Mouse (Mus musculus) urinary bladder, adult 2 months (tissue): ENCODE results near the gene Lrba. TPM values are rescaled to one million over a fixed set of nuclear protein-coding genes. Genes with fewer than 3 reads are reported as not detected.

Experiments
- DNase-seq: peaks from one replicate; pipeline ENCODE4 v3.0.0; 2022; ENCODE audit warnings: low spot score
- polyA plus RNA-seq: library from polyadenylated mRNA; depleted of rRNA; stranded (reverse); fragments of >200 nt; gene quantifications from 2 replicates; pipeline ENCODE4 v1.2.3, GENCODE M21; 2012; rRNA removed

Gene Lrba
- polyA plus RNA-seq, 1 experiment, result 13.7 TPM

DNA sequence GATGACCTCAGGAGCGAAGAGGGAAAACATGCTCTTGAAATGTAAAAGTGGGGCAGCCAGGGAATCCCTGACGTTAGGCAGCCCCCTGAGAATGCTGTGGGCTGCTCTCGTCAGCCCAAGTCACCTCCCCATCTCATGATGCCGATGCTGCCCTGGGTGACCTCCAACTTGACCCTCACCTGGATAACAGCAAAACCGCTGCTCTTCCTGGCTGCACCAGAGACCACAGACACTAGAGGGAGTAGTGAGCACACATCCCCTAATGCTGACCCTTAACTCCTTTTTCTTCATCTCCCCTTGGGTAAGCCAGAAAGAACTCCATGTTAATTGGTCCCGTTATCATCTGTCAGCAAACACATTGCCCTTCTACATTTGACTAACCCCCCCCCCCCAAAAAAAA is 572.2 kb downstream of the Lrba start:
- no peak for DNase-seq

GRCm38 (mm10) chr3:86797871-86798460 is 573.5 kb downstream of the Lrba start:
- DNase-seq, result no peak

- no peak for DNase-seq
These were observed 574.6 kb downstream of the Lrba start for GRCm38 (mm10) chr3:86799041-86799440.

DNA sequence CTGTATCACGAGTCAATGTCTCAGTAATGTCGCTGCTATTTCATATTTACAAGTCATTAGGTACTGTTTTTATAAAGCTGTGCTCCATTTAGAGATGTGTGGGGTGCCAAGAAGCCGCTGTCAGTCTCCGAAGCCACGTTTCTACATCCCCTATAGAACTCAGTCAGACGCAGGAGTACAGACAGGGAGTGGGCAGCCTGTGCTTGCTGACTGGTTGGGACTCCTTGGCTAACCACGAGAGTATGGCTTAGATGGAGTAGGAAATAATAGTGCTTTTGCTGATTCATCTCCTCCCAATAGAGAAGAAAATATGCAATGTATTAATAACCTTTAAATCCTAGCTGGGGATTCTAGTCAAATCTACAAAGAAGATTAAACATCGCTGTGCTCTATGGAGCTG is 576.4 kb downstream of the Lrba start:
- DNase-seq, result no peak

GRCm38 (mm10) chr3:86802825-86803224 is 578.3 kb downstream of the Lrba start:
- DNase-seq, result no peak

DNA sequence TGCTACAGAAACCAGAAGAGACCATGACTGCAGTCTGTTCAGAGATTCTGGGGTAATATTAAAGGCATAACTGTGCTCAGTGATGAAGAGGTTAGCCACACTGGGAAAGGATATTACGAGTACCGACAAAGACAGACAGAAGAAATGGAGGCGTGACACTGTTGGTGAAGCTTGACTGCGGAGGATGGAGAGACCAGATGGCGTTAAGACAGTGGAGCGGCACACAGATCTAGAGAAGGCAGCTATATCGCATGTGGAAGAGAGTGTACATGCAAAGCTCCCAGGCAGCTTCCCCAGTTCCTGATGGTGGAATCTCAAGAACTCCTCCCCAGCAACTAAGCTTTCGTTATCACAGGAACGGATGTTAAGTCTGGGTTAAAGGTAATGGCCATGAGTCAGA is 579.8 kb downstream of the Lrba start:
- no peak for DNase-seq

- no peak for DNase-seq
These were observed 582.4 kb downstream of the Lrba start for GRCm38 (mm10) chr3:86806834-86807233.

GRCm38 (mm10) chr3:86807750-86808467 is 583.4 kb downstream of the Lrba start:
- no peak for DNase-seq

DNA sequence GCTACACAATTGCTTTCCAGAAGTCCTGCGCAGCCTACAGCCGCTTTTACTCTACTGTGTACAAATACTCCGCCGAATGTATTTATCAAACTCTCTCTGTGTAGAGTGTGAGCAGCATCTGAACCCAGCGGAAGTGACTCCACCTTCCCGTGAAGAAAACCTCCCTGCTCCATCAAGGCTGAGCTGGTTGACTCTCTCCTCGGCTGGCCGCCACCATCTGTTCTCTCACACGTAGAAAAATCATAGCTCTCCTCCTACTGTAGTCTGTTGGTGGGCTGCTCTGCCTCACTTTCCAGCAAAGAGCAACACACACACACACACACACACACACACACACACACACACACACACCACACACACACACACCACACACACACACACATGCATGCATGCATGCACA is 584.7 kb downstream of the Lrba start:
- no peak for DNase-seq

GRCm38 (mm10) chr3:86809646-86810045 is 585.2 kb downstream of the Lrba start:
- no peak for DNase-seq

GRCm38 (mm10) chr3:86810908-86811307 is 586.4 kb downstream of the Lrba start:
- DNase-seq, result no peak

- peak; percentile 43 for DNase-seq
These were observed 588.2 kb downstream of the Lrba start for GRCm38 (mm10) chr3:86812689-86813088.

DNA sequence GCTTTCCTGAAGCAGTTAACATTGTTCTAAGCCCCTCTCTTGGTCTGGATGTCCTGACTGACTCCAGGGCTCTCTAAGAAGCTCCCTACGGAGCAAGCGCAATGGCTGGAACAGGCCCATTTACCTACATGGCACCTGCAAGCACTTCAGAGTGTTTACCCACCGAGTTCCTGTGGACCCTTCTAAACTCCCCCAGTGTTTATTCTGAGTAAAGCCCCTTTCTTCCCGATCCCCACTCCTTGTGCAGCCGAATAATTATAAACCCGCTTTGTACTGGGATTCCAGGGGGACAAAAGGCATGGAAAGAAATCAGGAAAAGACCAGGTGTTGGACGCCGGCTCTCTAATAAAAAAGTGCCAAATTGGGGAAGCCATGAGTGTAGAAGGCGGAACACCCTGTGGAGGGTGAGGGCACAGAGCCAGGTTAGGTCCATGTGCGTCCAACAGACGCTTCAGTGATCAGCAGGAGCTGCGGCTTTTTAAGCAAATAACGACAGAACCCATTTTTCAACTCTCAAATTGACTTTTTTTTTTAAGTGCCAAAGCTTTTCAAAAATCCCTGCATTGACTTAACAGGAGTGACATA is 593.6 kb downstream of the Lrba start:
- DNase-seq, result no peak

DNA sequence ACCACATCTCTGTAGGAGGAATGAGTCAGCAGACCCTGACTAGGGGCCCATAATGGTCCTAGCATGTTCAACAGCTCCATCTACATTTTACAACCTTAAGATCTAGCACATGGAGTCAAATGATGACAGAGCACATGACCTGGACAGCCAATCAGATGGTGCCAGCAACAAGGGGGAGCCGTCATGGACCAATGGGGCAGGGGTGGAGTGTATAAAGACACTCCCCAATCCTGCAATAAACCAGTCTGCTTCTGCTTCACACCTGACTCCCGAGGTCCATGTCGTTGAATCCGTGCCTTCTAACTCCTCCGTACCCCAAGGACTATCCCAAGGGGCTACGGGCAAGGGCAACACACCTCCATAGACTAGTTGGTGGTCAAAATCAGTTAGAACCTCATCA is 594.9 kb downstream of the Lrba start:
- DNase-seq, result no peak

- no peak for DNase-seq
These were observed 595.9 kb downstream of the Lrba start for GRCm38 (mm10) chr3:86820344-86820743.

DNA sequence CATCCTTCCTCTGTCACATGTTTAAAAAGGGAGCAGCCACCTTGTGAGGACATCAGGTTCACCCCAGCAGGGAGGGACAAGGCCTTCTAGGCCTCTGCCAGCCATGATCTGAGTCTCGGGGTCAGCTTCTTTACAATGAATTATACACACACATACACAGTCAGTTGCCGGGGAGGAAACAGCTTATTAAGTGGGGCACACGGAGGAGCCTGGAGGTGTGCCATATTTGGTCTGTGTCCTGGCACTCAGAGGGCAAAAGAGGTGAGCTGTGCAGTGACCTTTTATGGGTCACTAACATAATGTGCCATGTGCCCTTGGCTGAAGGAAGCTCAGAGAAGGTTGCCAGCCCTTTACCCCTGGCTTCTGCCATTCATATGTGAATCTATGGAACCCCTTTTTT is 596.9 kb downstream of the Lrba start:
- DNase-seq, result no peak

DNA sequence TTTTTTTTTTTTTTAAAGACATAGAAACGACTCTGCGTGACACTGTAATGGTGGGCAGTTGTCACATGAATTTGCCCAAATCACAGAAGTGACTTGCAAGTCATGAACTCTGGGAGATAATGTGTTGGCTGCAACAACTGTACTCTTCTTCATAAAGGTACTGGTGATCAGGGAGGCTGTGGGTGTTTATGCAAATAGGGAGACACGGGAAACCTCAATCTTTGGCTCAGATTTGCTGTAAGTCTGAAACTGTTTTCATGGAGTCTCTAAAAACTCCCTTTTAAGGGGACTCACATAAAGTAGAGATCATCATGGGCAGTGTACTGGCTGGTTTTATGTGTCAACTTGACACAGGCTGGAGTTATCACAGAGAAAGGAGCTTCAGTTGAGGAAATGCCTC is 603.0 kb downstream of the Lrba start:
- no peak for DNase-seq

GRCm38 (mm10) chr3:86832115-86832514 is 607.6 kb downstream of the Lrba start:
- no peak for DNase-seq

Other genes with a start within 250 kb of the Lrba start
- gene Prss48, start 222.2 kb upstream of the Lrba start, polyA plus RNA-seq, result not detected in 2 replicates
- 2,026 and 2,254 TPM in 2 replicates for gene Rps3a1, start 82.0 kb upstream of the Lrba start, polyA plus RNA-seq